Mouse (Mus musculus): ENCODE results near the gene Fam107b. TPM values are rescaled to one million over a fixed set of nuclear protein-coding genes. Genes with fewer than 3 reads are reported as not detected.

Fam107b gene
- 624 and 986 TPM in 2 replicates for total RNA-seq (2017)

DNA sequence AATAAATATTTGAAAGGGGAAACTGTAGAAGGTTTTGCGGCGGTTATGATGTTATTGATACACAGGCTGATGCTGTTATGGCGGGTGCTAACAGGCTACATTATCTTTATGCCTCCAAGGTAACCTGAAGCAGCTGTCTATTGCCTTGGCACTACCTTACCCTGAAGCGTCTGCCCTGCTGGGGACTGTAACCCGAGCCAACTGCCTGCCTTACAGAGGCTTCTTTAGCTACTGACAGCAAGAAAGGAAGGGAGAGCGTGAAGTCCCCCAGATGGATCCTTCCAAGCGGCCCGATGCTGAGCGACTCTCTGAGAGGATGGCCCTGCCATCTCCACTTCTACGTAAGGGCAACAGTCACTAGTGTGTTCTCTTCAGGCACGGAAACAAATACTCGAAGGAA lies at the start of gene Fam107b:
Fam107b (plus strand) TSS at position 303 of the 400 bp plus-strand sequence.
- no peak for ATAC-seq (replicated peaks in 1 of 2; ENCODE audit: insufficient read depth in 1 of 2, low FRiP score in 2 of 2, low TSS enrichment in 1 of 2, low read depth in 1 of 2, poor library complexity in 2 of 2, severe bottlenecking in 2 of 2)

DNA sequence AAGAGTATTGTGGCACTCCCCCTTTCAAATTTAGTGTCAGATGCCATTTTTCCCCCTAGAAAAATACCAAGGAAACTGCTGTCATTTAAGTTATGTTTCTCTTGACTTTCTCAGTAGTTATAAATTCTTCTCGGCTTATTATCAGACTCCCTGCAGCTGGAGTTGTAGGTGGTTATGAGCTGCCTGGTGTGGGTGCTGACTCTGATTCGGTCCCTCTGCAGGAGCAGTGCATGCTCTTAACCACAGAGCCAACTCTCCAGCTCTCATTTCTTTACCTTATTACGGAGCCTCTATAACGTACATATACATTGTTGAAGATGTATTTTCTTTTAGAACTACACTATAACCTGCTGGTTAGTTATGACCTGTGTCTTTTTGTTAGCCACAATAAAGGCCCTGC lies 47.7 kb upstream of the Fam107b start:
- no peak for ATAC-seq (replicated peaks in 1 of 2; ENCODE audit: insufficient read depth in 1 of 2, low FRiP score in 2 of 2, low TSS enrichment in 1 of 2, low read depth in 1 of 2, poor library complexity in 2 of 2, severe bottlenecking in 2 of 2)

- no peak for ATAC-seq (replicated peaks in 1 of 2; ENCODE audit: insufficient read depth in 1 of 2, low FRiP score in 2 of 2, low TSS enrichment in 1 of 2, low read depth in 1 of 2, poor library complexity in 2 of 2, severe bottlenecking in 2 of 2)
Observed at GRCm38 (mm10) chr2:3526288-3526687, 44.0 kb upstream of the Fam107b start.

GRCm38 (mm10) chr2:3541307-3542079 lies 28.8 kb upstream of the Fam107b start:
- 0 out of 4 replicates have a peak, but pooled peaks of 1 of the 2 experiments have one; percentile 22 for ATAC-seq (replicated peaks in 1 of 2; ENCODE audit: insufficient read depth in 1 of 2, low FRiP score in 2 of 2, low TSS enrichment in 1 of 2, low read depth in 1 of 2, poor library complexity in 2 of 2, severe bottlenecking in 2 of 2)

DNA sequence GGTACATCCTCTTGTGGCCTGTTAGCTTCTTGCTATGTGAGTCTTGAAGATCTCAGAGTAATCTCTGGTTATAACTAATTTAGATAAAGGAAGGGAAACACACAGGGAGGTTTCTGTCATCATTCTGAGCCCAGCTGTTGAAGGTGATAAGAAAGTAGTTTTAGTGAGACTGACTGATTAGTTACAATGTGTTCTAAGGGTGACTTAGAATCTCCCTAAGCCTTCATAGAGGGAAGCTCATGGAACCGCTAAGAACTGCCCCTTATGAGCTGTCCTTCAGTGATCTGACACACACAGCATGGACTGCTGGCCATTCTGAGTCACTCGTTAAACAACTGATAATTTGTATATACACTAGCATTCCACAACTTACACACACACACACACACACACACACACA lies 24.2 kb upstream of the Fam107b start:
- ATAC-seq (replicated peaks in 1 of 2; ENCODE audit: insufficient read depth in 1 of 2, low FRiP score in 2 of 2, low TSS enrichment in 1 of 2, low read depth in 1 of 2, poor library complexity in 2 of 2, severe bottlenecking in 2 of 2), result no peak

GRCm38 (mm10) chr2:3546588-3546987 lies 23.7 kb upstream of the Fam107b start:
- peak; percentile 65 to 88 for ATAC-seq (replicated peaks in 1 of 2; ENCODE audit: insufficient read depth in 1 of 2, low FRiP score in 2 of 2, low TSS enrichment in 1 of 2, low read depth in 1 of 2, poor library complexity in 2 of 2, severe bottlenecking in 2 of 2)

- ATAC-seq (replicated peaks in 1 of 2; ENCODE audit: insufficient read depth in 1 of 2, low FRiP score in 2 of 2, low TSS enrichment in 1 of 2, low read depth in 1 of 2, poor library complexity in 2 of 2, severe bottlenecking in 2 of 2), result no peak
Observed at GRCm38 (mm10) chr2:3570606-3571005, 318 bp downstream of the Fam107b start.

DNA sequence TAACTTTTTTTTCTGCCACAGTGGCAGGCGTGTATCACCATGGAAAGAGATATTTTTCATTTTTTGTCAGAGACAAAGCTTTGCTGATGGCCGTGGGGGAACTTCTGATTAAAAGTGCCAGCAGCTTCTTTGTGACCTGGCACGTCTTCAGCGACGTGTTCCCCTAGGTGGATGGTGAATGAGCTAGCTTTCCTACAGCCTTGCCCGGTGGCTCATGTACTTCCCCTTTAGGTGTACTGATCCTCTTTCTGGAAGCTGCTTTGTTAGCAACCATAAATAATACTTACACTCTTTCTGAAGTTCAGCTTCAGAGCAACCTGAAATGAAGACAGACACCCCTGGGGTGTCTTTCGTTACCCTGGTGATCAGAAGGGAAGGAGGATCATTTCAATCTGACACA lies 3.6 kb downstream of the Fam107b start:
- peak; percentile 75 to 83 for ATAC-seq (replicated peaks in 1 of 2; ENCODE audit: insufficient read depth in 1 of 2, low FRiP score in 2 of 2, low TSS enrichment in 1 of 2, low read depth in 1 of 2, poor library complexity in 2 of 2, severe bottlenecking in 2 of 2)

GRCm38 (mm10) chr2:3575140-3575539 lies 4.9 kb downstream of the Fam107b start:
- ATAC-seq (replicated peaks in 1 of 2; ENCODE audit: insufficient read depth in 1 of 2, low FRiP score in 2 of 2, low TSS enrichment in 1 of 2, low read depth in 1 of 2, poor library complexity in 2 of 2, severe bottlenecking in 2 of 2), result no peak

GRCm38 (mm10) chr2:3576346-3576745 lies 6.1 kb downstream of the Fam107b start:
- ATAC-seq (replicated peaks in 1 of 2; ENCODE audit: insufficient read depth in 1 of 2, low FRiP score in 2 of 2, low TSS enrichment in 1 of 2, low read depth in 1 of 2, poor library complexity in 2 of 2, severe bottlenecking in 2 of 2), result peak; percentile 43 to 54; a peak in 3 of 4 replicates

- no peak for ATAC-seq (replicated peaks in 1 of 2; ENCODE audit: insufficient read depth in 1 of 2, low FRiP score in 2 of 2, low TSS enrichment in 1 of 2, low read depth in 1 of 2, poor library complexity in 2 of 2, severe bottlenecking in 2 of 2)
Observed at GRCm38 (mm10) chr2:3577216-3577615, 6.9 kb downstream of the Fam107b start.

GRCm38 (mm10) chr2:3578180-3578902 lies 8.1 kb downstream of the Fam107b start:
- ATAC-seq (replicated peaks in 1 of 2; ENCODE audit: insufficient read depth in 1 of 2, low FRiP score in 2 of 2, low TSS enrichment in 1 of 2, low read depth in 1 of 2, poor library complexity in 2 of 2, severe bottlenecking in 2 of 2), result no peak

DNA sequence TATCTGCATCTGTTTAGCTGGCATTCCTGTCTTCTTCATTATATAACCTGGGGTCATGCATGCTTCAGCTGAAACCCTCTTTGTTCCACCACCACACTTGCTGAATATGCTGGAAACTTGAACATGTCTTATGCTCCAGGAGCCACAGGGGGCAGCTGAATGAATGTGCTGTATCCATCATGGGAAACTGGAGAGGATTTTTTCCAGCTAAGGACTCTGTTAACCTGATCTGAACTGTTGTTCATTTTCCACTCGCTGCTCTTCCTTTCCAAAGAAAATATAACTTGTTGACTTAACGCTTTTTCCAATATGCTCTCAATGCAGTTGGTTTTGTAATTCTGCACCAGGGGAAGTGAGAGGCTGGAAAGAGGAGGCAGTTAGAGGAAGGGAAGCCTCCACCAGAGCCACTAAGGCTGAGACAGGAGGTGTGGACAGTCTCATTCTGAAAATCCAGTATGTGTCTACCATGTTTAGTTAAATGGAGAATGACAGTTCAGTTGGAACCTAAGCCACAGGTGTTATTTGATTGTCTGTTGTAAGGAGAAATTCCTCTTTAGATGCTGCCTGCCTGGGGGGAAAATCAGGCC lies 9.1 kb downstream of the Fam107b start:
- no peak for ATAC-seq (replicated peaks in 1 of 2; ENCODE audit: insufficient read depth in 1 of 2, low FRiP score in 2 of 2, low TSS enrichment in 1 of 2, low read depth in 1 of 2, poor library complexity in 2 of 2, severe bottlenecking in 2 of 2)

GRCm38 (mm10) chr2:3582830-3583229 lies 12.5 kb downstream of the Fam107b start:
- no peak for ATAC-seq (replicated peaks in 1 of 2; ENCODE audit: insufficient read depth in 1 of 2, low FRiP score in 2 of 2, low TSS enrichment in 1 of 2, low read depth in 1 of 2, poor library complexity in 2 of 2, severe bottlenecking in 2 of 2)

GRCm38 (mm10) chr2:3585231-3585783 lies 15.0 kb downstream of the Fam107b start:
- ATAC-seq (replicated peaks in 1 of 2; ENCODE audit: insufficient read depth in 1 of 2, low FRiP score in 2 of 2, low TSS enrichment in 1 of 2, low read depth in 1 of 2, poor library complexity in 2 of 2, severe bottlenecking in 2 of 2), result peak in 1 of 2 experiments; percentile 36; a peak in 2 of 4 replicates

GRCm38 (mm10) chr2:3590086-3590915 lies 20.0 kb downstream of the Fam107b start:
- ATAC-seq (replicated peaks in 1 of 2; ENCODE audit: insufficient read depth in 1 of 2, low FRiP score in 2 of 2, low TSS enrichment in 1 of 2, low read depth in 1 of 2, poor library complexity in 2 of 2, severe bottlenecking in 2 of 2), result no peak

GRCm38 (mm10) chr2:3590916-3591197 lies 20.6 kb downstream of the Fam107b start:
- ATAC-seq (replicated peaks in 1 of 2; ENCODE audit: insufficient read depth in 1 of 2, low FRiP score in 2 of 2, low TSS enrichment in 1 of 2, low read depth in 1 of 2, poor library complexity in 2 of 2, severe bottlenecking in 2 of 2), result no peak

Measured in hematopoietic stem cell, adult 5-6 weeks (primary cell).